Mouse (Mus musculus): ENCODE data around the gene Hist1h2ad. TPM values are rescaled to one million over a fixed set of nuclear protein-coding genes. Genes with fewer than 3 reads are reported as not detected.
"Not testable (repeated sequence)": the region's sequence is repeated elsewhere in the genome, so short reads cannot be mapped to it uniquely, and the experiment has no call there.

Hist1h2ad gene
- polyA plus RNA-seq, 1 experiment from 2014 or later, result 3.2 TPM

GRCm38 (mm10) chr13:23572218-23573033 lies 1.8 kb upstream of the Hist1h2ad start:
- no peaks in the 10 kb centered on the region for H3K36me3 ChIP-seq (ENCODE audit: control insufficient read depth, insufficient read depth, low read length)
- H3K4me2 ChIP-seq (ENCODE audit: low read length), result peak overlapping the region; percentile 83
- H3K4me1 ChIP-seq (ENCODE audit: control insufficient read depth, insufficient read depth, low read length), result peaks cover 28% of the 10 kb centered on the region
- H3K27ac ChIP-seq (ENCODE audit: low read depth, low read length), result peak overlapping the region; percentile 93
- no peak for DNase-seq (ENCODE audit: low spot score)
- H3K9me3 ChIP-seq (replicated peaks; ENCODE audit: control insufficient read depth, low read length), result no peaks in the 10 kb centered on the region
- no peaks in the 10 kb centered on the region for H3K27me3 ChIP-seq (replicated peaks; ENCODE audit: control insufficient read depth, insufficient read depth, low read length)
- no peak for ATAC-seq
- H3K9ac ChIP-seq (ENCODE audit: low read length), result peak overlapping the region; percentile 84
- WGBS, result 34% methylated on average over 2 of the region's 2 CpGs
- H3K4me3 ChIP-seq (ENCODE audit: low read depth, low read length), result peak overlapping the region; percentile 46

- peak overlapping the region; percentile 84 for H3K9ac ChIP-seq (ENCODE audit: low read length)
- not testable (repeated sequence) for DNase-seq (ENCODE audit: low spot score); ATAC-seq; H3K36me3 ChIP-seq (ENCODE audit: control insufficient read depth, insufficient read depth, low read length); H3K9me3 ChIP-seq (replicated peaks; ENCODE audit: control insufficient read depth, low read length); H3K27me3 ChIP-seq (replicated peaks; ENCODE audit: control insufficient read depth, insufficient read depth, low read length)
- WGBS, result 6% methylated on average over 18 of the region's 20 CpGs
- H3K4me1 ChIP-seq (ENCODE audit: control insufficient read depth, insufficient read depth, low read length), result peaks cover 28% of the 10 kb centered on the region
- peak overlapping the region; percentile 83 for H3K4me2 ChIP-seq (ENCODE audit: low read length)
- peak overlapping the region; percentile 46 for H3K4me3 ChIP-seq (ENCODE audit: low read depth, low read length)
- H3K27ac ChIP-seq (ENCODE audit: low read depth, low read length), result peak overlapping the region; percentile 93
Observed at GRCm38 (mm10) chr13:23573034-23573897, 915 bp upstream of the Hist1h2ad start.

GRCm38 (mm10) chr13:23574546-23575170 lies 477 bp downstream of the Hist1h2ad start:
- not testable (repeated sequence) for H3K27me3 ChIP-seq (replicated peaks; ENCODE audit: control insufficient read depth, insufficient read depth, low read length); H3K9me3 ChIP-seq (replicated peaks; ENCODE audit: control insufficient read depth, low read length); H3K36me3 ChIP-seq (ENCODE audit: control insufficient read depth, insufficient read depth, low read length); ATAC-seq
- Histone ChIP-seq H3K27ac (ENCODE audit: low read depth, low read length) (peak overlapping the region; percentile 84), H3K4me3 (ENCODE audit: low read depth, low read length) (peak overlapping the region; percentile 37), H3K4me2 (ENCODE audit: low read length) (peak overlapping the region; percentile 83), H3K9ac (ENCODE audit: low read length) (peak overlapping the region; percentile 54; the same call in 1 of the 2 replicates), H3K4me1 (ENCODE audit: control insufficient read depth, insufficient read depth, low read length) (peaks cover 28% of the 10 kb centered on the region)
- WGBS, result under 1% methylated on average over 6 of the region's 39 CpGs
- peak; percentile 43 for DNase-seq (ENCODE audit: low spot score)

GRCm38 (mm10) chr13:23575271-23575851 lies 1.2 kb downstream of the Hist1h2ad start, which contains the start of gene Hist1h3d:
Hist1h3d (plus strand) TSS chr13:23575763.
- Histone ChIP-seq H3K9ac (ENCODE audit: low read length) (peak within 1 kb of the TSS; percentile 74), H3K27me3 (replicated peaks; ENCODE audit: control insufficient read depth, insufficient read depth, low read length) (no peaks in the 10 kb centered on the region), H3K4me1 (ENCODE audit: control insufficient read depth, insufficient read depth, low read length) (peaks cover 28% of the 10 kb centered on the region), H3K36me3 (ENCODE audit: control insufficient read depth, insufficient read depth, low read length) (no peaks in the 10 kb centered on the region), H3K27ac (ENCODE audit: low read depth, low read length) (peak within 1 kb of the TSS; percentile 84), H3K4me3 (ENCODE audit: low read depth, low read length) (peak within 1 kb of the TSS; percentile 37), H3K4me2 (ENCODE audit: low read length) (peak within 1 kb of the TSS; percentile 77), H3K9me3 (replicated peaks; ENCODE audit: control insufficient read depth, low read length) (no peaks in the 10 kb centered on the region)
- DNase-seq (ENCODE audit: low spot score) (peak; percentile 96), ATAC-seq (peak; percentile 53)
- 0% methylated on average over 17 of the region's 18 CpGs for WGBS

GRCm38 (mm10) chr13:23575864-23576313 lies 1.7 kb downstream of the Hist1h2ad start:
- Histone ChIP-seq H3K9ac (ENCODE audit: low read length) (peak overlapping the region; percentile 74), H3K27ac (ENCODE audit: low read depth, low read length) (peak overlapping the region; percentile 78), H3K4me1 (ENCODE audit: control insufficient read depth, insufficient read depth, low read length) (peaks cover 29% of the 10 kb centered on the region), H3K4me3 (ENCODE audit: low read depth, low read length) (peak overlapping the region; percentile 37), H3K4me2 (ENCODE audit: low read length) (peak overlapping the region; percentile 77)
- not testable (repeated sequence) for DNase-seq (ENCODE audit: low spot score); H3K27me3 ChIP-seq (replicated peaks; ENCODE audit: control insufficient read depth, insufficient read depth, low read length); H3K9me3 ChIP-seq (replicated peaks; ENCODE audit: control insufficient read depth, low read length); H3K36me3 ChIP-seq (ENCODE audit: control insufficient read depth, insufficient read depth, low read length); ATAC-seq
- 0% methylated on average over 8 of the region's 40 CpGs for WGBS

- no peak for DNase-seq (ENCODE audit: low spot score)
- H3K36me3 ChIP-seq (ENCODE audit: control insufficient read depth, insufficient read depth, low read length), result no peaks in the 10 kb centered on the region
- peak overlapping the region; percentile 77 for H3K4me2 ChIP-seq (ENCODE audit: low read length)
- H3K27ac ChIP-seq (ENCODE audit: low read depth, low read length), result peak overlapping the region; percentile 78
- no peaks in the 10 kb centered on the region for H3K27me3 ChIP-seq (replicated peaks; ENCODE audit: control insufficient read depth, insufficient read depth, low read length)
- peak overlapping the region; percentile 37 for H3K4me3 ChIP-seq (ENCODE audit: low read depth, low read length)
- H3K9ac ChIP-seq (ENCODE audit: low read length), result peak overlapping the region; percentile 74
- H3K9me3 ChIP-seq (replicated peaks; ENCODE audit: control insufficient read depth, low read length), result no peaks in the 10 kb centered on the region
- ATAC-seq, result no peak
- peaks cover 31% of the 10 kb centered on the region for H3K4me1 ChIP-seq (ENCODE audit: control insufficient read depth, insufficient read depth, low read length)
- WGBS, result 2% methylated on average over 7 of the region's 7 CpGs
Observed at GRCm38 (mm10) chr13:23576351-23576881, 2.2 kb downstream of the Hist1h2ad start.

- no peaks in the 10 kb centered on the region for H3K9me3 ChIP-seq (replicated peaks; ENCODE audit: control insufficient read depth, low read length)
- no peaks in the 10 kb centered on the region for H3K27me3 ChIP-seq (replicated peaks; ENCODE audit: control insufficient read depth, insufficient read depth, low read length)
- ATAC-seq (no peak), DNase-seq (ENCODE audit: low spot score) (no peak)
- peak overlapping the region; percentile 77 for H3K4me2 ChIP-seq (ENCODE audit: low read length)
- H3K4me3 ChIP-seq (ENCODE audit: low read depth, low read length), result peak overlapping the region; percentile 37
- H3K9ac ChIP-seq (ENCODE audit: low read length), result peak overlapping the region; percentile 74
- no peaks in the 10 kb centered on the region for H3K36me3 ChIP-seq (ENCODE audit: control insufficient read depth, insufficient read depth, low read length)
- peaks cover 30% of the 10 kb centered on the region for H3K4me1 ChIP-seq (ENCODE audit: control insufficient read depth, insufficient read depth, low read length)
- H3K27ac ChIP-seq (ENCODE audit: low read depth, low read length), result peak overlapping the region; percentile 78; the same call in 1 of the 2 replicates
- 36% methylated on average over 6 of the region's 6 CpGs for WGBS
Observed at GRCm38 (mm10) chr13:23576906-23577639, 2.9 kb downstream of the Hist1h2ad start.

All from forebrain, embryonic 14.5 days (tissue).